Mouse (Mus musculus): ENCODE results near the gene Mtmr2.
"Not testable (repeated sequence)": the region's sequence is repeated elsewhere in the genome, so short reads cannot be mapped to it uniquely, and the experiment has no call there.

Gene Mtmr2

DNA sequence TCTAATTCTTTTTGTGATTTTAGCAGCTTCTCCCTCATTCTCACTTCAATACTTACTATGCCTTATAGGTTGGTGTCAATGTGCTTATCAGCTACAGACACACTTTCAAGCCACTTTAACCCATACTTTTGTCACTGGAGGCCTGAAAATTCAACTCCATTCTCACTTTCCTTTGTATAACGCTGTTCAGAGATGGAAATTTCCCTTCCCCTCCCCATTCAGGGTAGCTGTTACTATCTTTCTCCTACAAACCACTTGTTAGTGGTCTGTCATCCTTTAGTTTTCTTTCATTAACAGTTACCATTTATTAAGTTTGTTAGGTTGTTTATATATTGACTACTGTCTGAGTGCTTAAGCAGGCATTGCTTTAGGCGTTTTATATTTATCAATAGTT is at the start of gene Mtmr2:
TSS of gene Mtmr2 (plus strand) at position 7 of the 394 bp plus-strand sequence.
- peak; percentile 25 for DNase-seq (ENCODE audit: low read depth)

GRCm38 (mm10) chr9:13699061-13699780 is 49.0 kb upstream of the Mtmr2 start:
- DNase-seq (ENCODE audit: low read depth): no peak

DNA sequence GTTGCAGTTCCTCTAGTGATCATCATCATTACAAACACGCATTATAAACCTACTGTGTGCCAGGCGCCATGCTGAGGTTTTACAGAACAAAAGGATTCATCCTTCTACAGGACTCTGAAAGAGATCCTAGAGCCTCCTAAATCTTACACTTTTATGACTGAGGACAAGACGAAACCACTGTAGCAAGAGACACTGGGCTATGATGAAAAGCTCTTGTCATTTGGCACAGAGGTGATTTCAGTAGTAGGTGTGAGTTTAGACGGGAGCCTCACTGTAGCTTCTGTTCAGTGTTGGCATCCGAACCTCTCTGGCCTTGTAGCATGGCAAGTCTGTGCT is 48.5 kb upstream of the Mtmr2 start:
- DNase-seq (ENCODE audit: low read depth): no peak

- no peak for DNase-seq (ENCODE audit: low read depth)
These were observed 46.4 kb upstream of the Mtmr2 start for GRCm38 (mm10) chr9:13701773-13702172.

GRCm38 (mm10) chr9:13703100-13703499 is 45.1 kb upstream of the Mtmr2 start:
- DNase-seq (ENCODE audit: low read depth): no peak

DNA sequence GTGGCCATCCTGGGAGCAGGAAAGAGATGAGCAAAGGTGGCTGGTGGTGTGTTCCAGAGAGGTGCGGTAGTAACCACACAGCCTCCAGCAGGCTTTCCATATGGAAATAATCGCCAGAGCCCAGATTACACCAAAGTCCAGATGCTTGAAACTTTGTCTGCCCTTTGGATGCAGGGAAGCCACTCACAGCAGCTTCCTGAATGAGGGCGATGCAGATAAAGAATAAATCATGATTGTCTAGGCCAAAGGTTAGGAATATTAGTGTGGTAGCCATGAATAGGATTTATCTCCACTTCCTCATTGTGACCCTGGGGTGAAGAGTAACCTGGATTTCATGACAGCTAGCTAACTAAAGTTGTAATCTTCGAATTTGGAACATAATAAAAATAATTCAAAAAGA is 43.3 kb upstream of the Mtmr2 start:
- no peak for DNase-seq (ENCODE audit: low read depth)

DNA sequence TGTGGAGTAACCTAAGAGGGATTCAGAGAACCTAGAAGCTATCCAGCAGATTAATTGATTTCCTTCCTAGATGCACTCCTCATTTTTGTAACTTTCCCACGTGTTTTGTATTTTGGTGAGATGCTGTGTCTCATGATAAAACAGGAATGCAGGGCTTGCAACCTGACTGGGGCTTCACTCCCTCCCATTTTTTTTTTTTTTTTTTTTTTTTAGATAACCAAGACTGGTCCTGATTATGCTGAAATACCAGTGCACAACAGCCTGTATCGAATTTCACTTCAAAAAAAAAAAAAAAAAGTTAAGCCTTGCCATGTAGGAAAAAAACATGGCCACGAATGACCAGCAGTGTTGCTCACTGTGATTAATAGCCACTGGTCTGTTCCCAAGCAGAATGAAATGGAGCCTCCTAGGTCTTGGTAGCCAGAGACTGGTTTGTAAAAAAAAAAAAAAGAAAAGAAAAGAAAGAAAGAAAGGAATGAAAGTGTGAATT is 41.1 kb upstream of the Mtmr2 start:
- DNase-seq (ENCODE audit: low read depth): no peak

- no peak for DNase-seq (ENCODE audit: low read depth)
These were observed 38.8 kb upstream of the Mtmr2 start for GRCm38 (mm10) chr9:13709436-13709835.

- not testable (repeated sequence) for DNase-seq (ENCODE audit: low read depth)
These were observed 32.3 kb upstream of the Mtmr2 start for GRCm38 (mm10) chr9:13715891-13716290.

DNA sequence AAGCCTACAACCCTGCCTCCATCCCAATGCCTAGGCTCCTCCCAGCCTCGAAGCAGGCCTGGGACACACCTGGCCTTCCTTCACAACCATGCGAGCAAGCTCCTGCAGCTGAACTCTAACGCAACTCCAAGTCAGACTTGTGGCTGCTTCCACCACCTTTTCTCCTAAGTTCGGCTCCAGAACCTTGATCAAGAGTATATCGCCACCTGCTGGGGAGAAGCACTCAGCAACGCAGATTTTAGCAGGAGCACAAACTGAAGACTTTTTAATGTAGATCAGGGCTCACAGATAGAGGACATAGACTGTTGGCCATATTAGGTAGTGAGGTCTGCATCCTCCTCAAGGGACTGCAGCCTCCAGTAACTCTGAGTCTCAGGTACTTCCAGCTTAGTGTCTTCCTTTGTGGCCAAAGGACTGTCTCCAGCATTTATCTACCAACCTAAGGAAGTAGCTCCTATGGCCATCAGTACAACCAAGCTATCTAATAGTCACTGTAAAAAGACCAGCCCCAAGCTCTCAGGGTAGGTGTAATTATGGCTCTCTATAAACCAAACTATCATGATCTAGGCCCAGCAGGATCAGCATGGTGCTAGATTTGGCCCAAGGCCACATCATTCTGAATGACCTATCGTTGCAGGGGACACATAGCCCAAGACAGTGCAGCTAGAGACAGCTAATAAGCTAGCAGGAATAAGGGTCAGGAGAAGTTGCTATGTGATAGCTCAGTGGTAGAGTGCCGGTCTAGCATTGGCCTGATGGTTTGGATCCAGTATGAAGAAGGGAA is 31.7 kb upstream of the Mtmr2 start:
- peak; percentile 51 for DNase-seq (ENCODE audit: low read depth)

DNA sequence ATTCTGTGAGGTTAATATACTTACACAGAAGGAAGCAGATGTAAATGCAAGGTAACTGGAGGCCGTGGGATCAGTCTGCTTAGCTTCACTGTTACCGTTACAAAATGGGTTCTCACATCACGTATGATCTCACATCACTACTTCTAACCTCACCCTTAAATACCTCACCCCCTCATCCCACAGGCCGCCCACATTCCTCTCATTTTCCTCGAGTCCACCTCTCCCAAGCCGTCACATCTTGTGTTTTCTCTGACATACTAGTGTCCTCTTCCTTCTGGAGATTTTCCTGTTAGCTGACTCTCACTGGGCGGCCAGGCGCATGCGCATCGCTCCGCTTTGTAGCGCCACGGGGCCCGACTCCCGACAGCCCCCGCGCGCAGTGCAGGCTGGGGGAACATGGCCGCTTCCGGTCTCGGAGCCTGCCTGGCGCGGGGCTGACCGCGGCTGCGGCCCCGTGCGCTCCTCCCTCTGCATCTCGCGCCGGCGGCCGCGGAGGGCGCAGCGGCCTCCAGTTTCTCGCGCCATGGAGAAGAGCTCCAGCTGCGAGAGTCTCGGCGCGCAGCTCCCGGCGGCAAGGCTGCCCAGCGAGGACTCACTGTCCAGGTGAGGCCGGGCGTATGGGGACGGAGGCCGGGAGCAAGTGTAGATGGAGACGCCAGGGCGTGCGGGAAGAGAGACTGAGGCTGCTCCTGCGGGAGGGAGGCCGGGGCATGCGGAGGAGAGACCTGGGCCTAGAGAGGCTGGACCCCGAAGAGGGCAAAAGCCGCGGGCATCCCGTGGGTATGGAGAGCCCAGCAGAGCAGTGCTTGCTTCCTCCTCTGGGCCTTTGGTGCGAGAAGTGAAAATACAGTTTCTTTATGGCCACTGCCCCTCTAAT is 826 bp downstream of the Mtmr2 start:
- peak; percentile 83 for DNase-seq (ENCODE audit: low read depth)

GRCm38 (mm10) chr9:13749675-13749998 is 1.4 kb downstream of the Mtmr2 start:
- DNase-seq (ENCODE audit: low read depth): peak; percentile 15

GRCm38 (mm10) chr9:13752543-13752942 is 4.3 kb downstream of the Mtmr2 start:
- DNase-seq (ENCODE audit: low read depth): no peak

GRCm38 (mm10) chr9:13760430-13760829 is 12.2 kb downstream of the Mtmr2 start:
- no peak for DNase-seq (ENCODE audit: low read depth)

DNA sequence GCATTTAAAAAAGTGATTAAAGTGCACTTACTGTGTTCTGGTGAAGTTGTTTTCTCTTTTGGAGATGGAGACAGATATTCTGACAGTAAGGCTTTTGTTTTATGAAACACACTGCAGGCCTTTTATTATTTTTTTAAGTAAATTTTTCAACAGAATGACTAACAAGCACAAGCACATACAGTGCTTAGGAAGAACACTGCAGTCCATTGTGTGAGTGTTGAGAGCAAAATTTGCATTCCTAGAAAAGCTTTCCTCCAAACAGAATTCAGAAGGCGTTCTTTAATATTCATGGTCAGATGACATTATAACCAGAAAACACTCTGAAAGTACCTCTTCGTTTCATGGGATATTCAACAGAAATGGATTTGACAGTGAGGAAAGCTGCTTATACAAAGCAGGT is 17.4 kb downstream of the Mtmr2 start:
- no peak for DNase-seq (ENCODE audit: low read depth)

- no peak for DNase-seq (ENCODE audit: low read depth)
These were observed 18.4 kb downstream of the Mtmr2 start for GRCm38 (mm10) chr9:13766570-13766969.

GRCm38 (mm10) chr9:13774732-13775131 is 26.5 kb downstream of the Mtmr2 start:
- no peak for DNase-seq (ENCODE audit: low read depth)

- DNase-seq (ENCODE audit: low read depth): no peak
These were observed 33.8 kb downstream of the Mtmr2 start for GRCm38 (mm10) chr9:13781985-13782384.

GRCm38 (mm10) chr9:13790864-13791263 is 42.7 kb downstream of the Mtmr2 start:
- not testable (repeated sequence) for DNase-seq (ENCODE audit: low read depth)

- DNase-seq (ENCODE audit: low read depth): no peak
These were observed 46.1 kb downstream of the Mtmr2 start for GRCm38 (mm10) chr9:13794302-13794701.

GRCm38 (mm10) chr9:13794756-13795155 is 46.5 kb downstream of the Mtmr2 start:
- peak; percentile 15 for DNase-seq (ENCODE audit: low read depth)

- DNase-seq (ENCODE audit: low read depth): no peak
These were observed 56.3 kb downstream of the Mtmr2 start for GRCm38 (mm10) chr9:13804480-13804879.

DNA sequence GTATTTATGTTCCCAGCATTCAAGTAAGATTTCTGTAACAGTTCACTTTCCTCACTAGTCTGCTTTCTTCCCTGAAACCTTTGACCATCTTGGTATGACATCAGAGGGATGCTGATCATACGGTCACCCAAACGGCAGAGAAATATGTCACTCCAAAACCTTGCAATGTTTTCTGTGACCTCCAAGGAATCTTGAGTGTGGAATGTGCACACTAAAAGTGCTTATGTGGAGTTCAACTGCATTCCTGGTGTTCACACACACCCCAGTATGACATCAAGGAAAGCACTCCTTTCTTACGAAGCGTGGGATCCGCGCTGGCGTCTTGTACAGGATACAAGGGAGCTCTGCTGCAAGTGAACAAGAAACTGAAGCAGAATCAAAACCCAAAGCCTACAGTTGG is 58.6 kb downstream of the Mtmr2 start:
- DNase-seq (ENCODE audit: low read depth): no peak

Data from c-Kit-positive CD71-positive TER-119-negative erythroid progenitor cells, embryonic 14.5 days (primary cell).